Mouse (Mus musculus) kidney, adult 2 months (tissue): ENCODE results near the gene Myl3.

Experiments
- CTCF ChIP-seq: fragments of 200-500 bp; conservative IDR thresholded peaks from 2 replicates; pipeline ENCODE4 v1.5.1; 2011; ENCODE audit warnings: low read depth, mild to moderate bottlenecking, control low read depth, low read length, moderate library complexity, mixed read lengths; ENCODE audit not compliant: insufficient read depth, insufficient read length
- POLR2A ChIP-seq: fragments of 200-500 bp; IDR thresholded peaks from one replicate; pipeline ENCODE4 v1.6.1; 2011; ENCODE audit warnings: low read depth, low read length, control low read depth

- TF ChIP-seq POLR2A (no peak), CTCF (no peak)
Observed at GRCm38 (mm10) chr9:110758605-110759004, 16.9 kb downstream of the Myl3 start.
